Mouse (Mus musculus): ENCODE measurements around the gene Mpzl1. TPM values are rescaled to one million over a fixed set of nuclear protein-coding genes. Genes with fewer than 3 reads are reported as not detected.

Mpzl1 gene
- polyA plus RNA-seq, 1 experiment from 2014 or later = 56.3 TPM

DNA sequence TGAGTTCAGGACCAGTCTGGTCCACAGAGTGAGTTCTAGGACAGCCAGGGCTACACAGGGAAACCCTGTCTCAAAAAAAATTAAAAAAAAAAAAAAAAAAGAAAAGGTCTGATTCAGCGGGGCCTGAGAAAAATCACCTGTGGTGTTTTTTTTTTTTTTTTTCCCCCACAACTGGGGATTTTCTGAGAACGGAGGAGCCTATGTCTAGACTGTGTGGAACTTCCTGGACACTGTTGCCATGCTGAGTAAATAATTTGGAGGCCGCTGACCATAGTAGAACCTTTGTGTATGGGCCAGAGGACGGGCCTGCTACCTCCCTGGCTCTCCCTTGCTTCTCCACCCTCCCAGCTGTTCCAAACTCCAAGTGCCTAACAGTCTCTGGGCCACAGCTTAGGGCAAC, 34.6 kb upstream of the Mpzl1 start:
- no peaks in the 10 kb centered on the region for H3K9me3 ChIP-seq (ENCODE audit: control insufficient read depth)
- TF ChIP-seq CTCF (IDR thresholded peaks at IDR 0.05; ENCODE audit: low read depth) = no peak
- H3K4me1 ChIP-seq (replicated peaks; ENCODE audit: control insufficient read depth, insufficient read depth, low read length) = no peaks in the 10 kb centered on the region
- WGBS = 46% methylated on average over 4 of the region's 4 CpGs
- H3K4me2 ChIP-seq (replicated peaks; ENCODE audit: low read depth) = no peak overlapping the region
- no peaks in the 10 kb centered on the region for H3K27me3 ChIP-seq (replicated peaks; ENCODE audit: control insufficient read depth, insufficient read depth, low read length)
- no peak for ATAC-seq
- H3K27ac ChIP-seq (ENCODE audit: low read depth, low read length) = no peak overlapping the region
- no peak overlapping the region for H3K9ac ChIP-seq (ENCODE audit: low read depth, low read length)
- no peak overlapping the region for H3K4me3 ChIP-seq (ENCODE audit: low read depth, low read length)
- H3K36me3 ChIP-seq (ENCODE audit: control insufficient read depth, insufficient read depth) = no peaks in the 10 kb centered on the region

DNA sequence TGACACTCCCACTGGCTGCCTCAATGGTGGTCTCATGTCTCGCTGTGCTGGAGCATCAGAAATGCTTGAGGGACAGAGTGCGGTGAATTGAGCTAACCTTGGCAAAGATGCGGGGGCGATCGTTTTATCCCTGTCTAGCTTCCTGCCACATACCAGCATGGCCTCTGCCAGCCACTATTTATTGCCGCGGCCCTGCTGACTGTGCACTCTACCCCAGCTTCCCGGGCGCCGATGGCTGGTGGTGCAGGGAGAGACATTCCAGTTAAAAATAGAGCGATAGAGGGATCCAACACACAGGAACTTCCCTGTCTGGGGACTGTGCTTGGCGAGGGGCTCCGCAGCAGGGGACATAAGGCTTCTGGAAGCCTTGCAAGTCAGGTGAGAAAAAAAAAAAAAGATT, 33.0 kb upstream of the Mpzl1 start:
- WGBS = 53% methylated on average over 13 of the region's 13 CpGs
- Histone ChIP-seq H3K4me3 (ENCODE audit: low read depth, low read length) (no peak overlapping the region), H3K27ac (ENCODE audit: low read depth, low read length) (no peak overlapping the region), H3K4me1 (replicated peaks; ENCODE audit: control insufficient read depth, insufficient read depth, low read length) (no peaks in the 10 kb centered on the region), H3K36me3 (ENCODE audit: control insufficient read depth, insufficient read depth) (no peaks in the 10 kb centered on the region), H3K27me3 (replicated peaks; ENCODE audit: control insufficient read depth, insufficient read depth, low read length) (no peaks in the 10 kb centered on the region), H3K9ac (ENCODE audit: low read depth, low read length) (no peak overlapping the region), H3K4me2 (replicated peaks; ENCODE audit: low read depth) (no peak overlapping the region), H3K9me3 (ENCODE audit: control insufficient read depth) (no peaks in the 10 kb centered on the region)
- ATAC-seq = no peak
- TF ChIP-seq CTCF (IDR thresholded peaks at IDR 0.05; ENCODE audit: low read depth) = no peak

DNA sequence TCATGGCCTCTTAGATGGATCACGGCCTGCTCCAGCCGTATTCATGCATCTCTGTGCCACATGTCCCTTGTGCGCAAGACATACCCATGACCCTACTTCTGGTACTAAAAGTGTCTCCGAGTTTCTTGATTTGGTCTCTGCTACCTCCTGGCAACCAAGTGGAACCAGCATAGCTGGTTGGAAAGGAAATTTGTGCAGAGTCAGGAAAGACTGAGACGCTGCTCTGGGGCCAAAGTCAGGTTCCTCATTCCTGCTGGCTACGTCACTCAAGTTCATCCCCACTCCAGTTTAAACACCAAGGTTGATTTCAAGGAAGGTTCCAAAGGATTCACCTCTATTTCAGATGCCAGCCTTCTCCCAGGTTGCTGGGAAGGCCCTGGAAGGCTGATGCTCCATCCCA, 32.6 kb upstream of the Mpzl1 start:
- no peak overlapping the region for H3K4me2 ChIP-seq (replicated peaks; ENCODE audit: low read depth)
- TF ChIP-seq CTCF (IDR thresholded peaks at IDR 0.05; ENCODE audit: low read depth) = no peak
- no peaks in the 10 kb centered on the region for H3K4me1 ChIP-seq (replicated peaks; ENCODE audit: control insufficient read depth, insufficient read depth, low read length)
- no peak overlapping the region for H3K9ac ChIP-seq (ENCODE audit: low read depth, low read length)
- H3K36me3 ChIP-seq (ENCODE audit: control insufficient read depth, insufficient read depth) = no peaks in the 10 kb centered on the region
- no peak overlapping the region for H3K27ac ChIP-seq (ENCODE audit: low read depth, low read length)
- H3K9me3 ChIP-seq (ENCODE audit: control insufficient read depth) = no peaks in the 10 kb centered on the region
- H3K4me3 ChIP-seq (ENCODE audit: low read depth, low read length) = no peak overlapping the region
- no peaks in the 10 kb centered on the region for H3K27me3 ChIP-seq (replicated peaks; ENCODE audit: control insufficient read depth, insufficient read depth, low read length)
- no peak for ATAC-seq
- 83% methylated on average over 6 of the region's 6 CpGs for WGBS

DNA sequence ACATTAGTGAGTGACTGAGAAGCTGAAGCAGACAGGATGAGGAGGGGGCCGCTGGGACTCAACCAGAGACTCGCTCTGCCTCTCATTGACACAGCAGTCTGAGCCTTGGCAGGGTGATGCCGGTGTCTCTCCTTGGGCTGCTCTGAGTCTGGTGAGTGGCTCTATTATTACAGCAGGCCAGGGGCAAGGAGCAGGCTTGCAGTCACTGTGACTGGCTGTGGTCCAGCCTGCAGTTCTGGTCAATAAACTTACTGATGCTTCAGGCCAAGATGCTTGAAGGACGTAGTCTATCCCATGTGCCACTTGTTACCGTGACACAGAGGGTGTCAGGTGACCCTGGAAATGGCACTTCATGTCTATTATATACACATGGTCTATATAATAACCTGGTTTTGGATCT, 31.4 kb upstream of the Mpzl1 start:
- Histone ChIP-seq H3K4me2 (replicated peaks; ENCODE audit: low read depth) (no peak overlapping the region), H3K9ac (ENCODE audit: low read depth, low read length) (no peak overlapping the region), H3K27ac (ENCODE audit: low read depth, low read length) (no peak overlapping the region), H3K4me1 (replicated peaks; ENCODE audit: control insufficient read depth, insufficient read depth, low read length) (no peaks in the 10 kb centered on the region), H3K36me3 (ENCODE audit: control insufficient read depth, insufficient read depth) (no peaks in the 10 kb centered on the region), H3K27me3 (replicated peaks; ENCODE audit: control insufficient read depth, insufficient read depth, low read length) (no peaks in the 10 kb centered on the region), H3K4me3 (ENCODE audit: low read depth, low read length) (no peak overlapping the region), H3K9me3 (ENCODE audit: control insufficient read depth) (no peaks in the 10 kb centered on the region)
- 81% methylated on average over 5 of the region's 5 CpGs for WGBS
- no peak for TF ChIP-seq CTCF (IDR thresholded peaks at IDR 0.05; ENCODE audit: low read depth)
- no peak for ATAC-seq

- Histone ChIP-seq H3K27me3 (replicated peaks; ENCODE audit: control insufficient read depth, insufficient read depth, low read length) (no peaks in the 10 kb centered on the region), H3K4me1 (replicated peaks; ENCODE audit: control insufficient read depth, insufficient read depth, low read length) (no peaks in the 10 kb centered on the region), H3K9ac (ENCODE audit: low read depth, low read length) (no peak overlapping the region), H3K4me3 (ENCODE audit: low read depth, low read length) (no peak overlapping the region), H3K27ac (ENCODE audit: low read depth, low read length) (no peak overlapping the region), H3K4me2 (replicated peaks; ENCODE audit: low read depth) (no peak overlapping the region), H3K9me3 (ENCODE audit: control insufficient read depth) (no peaks in the 10 kb centered on the region), H3K36me3 (ENCODE audit: control insufficient read depth, insufficient read depth) (no peaks in the 10 kb centered on the region)
- no peak for TF ChIP-seq CTCF (IDR thresholded peaks at IDR 0.05; ENCODE audit: low read depth)
- ATAC-seq = no peak
- whole genome bisulfite sequencing = 68% methylated on average over 16 of the region's 16 CpGs
These were observed 28.9 kb upstream of the Mpzl1 start for GRCm38 (mm10) chr1:165663277-165663676.

GRCm38 (mm10) chr1:165662426-165663192, 28.3 kb upstream of the Mpzl1 start:
- 71% methylated on average over 15 of the region's 15 CpGs for WGBS
- Histone ChIP-seq H3K4me3 (ENCODE audit: low read depth, low read length) (no peak overlapping the region), H3K36me3 (ENCODE audit: control insufficient read depth, insufficient read depth) (no peaks in the 10 kb centered on the region), H3K9ac (ENCODE audit: low read depth, low read length) (no peak overlapping the region), H3K27me3 (replicated peaks; ENCODE audit: control insufficient read depth, insufficient read depth, low read length) (no peaks in the 10 kb centered on the region), H3K27ac (ENCODE audit: low read depth, low read length) (no peak overlapping the region), H3K4me2 (replicated peaks; ENCODE audit: low read depth) (no peak overlapping the region), H3K4me1 (replicated peaks; ENCODE audit: control insufficient read depth, insufficient read depth, low read length) (no peaks in the 10 kb centered on the region), H3K9me3 (ENCODE audit: control insufficient read depth) (no peaks in the 10 kb centered on the region)
- TF ChIP-seq CTCF (IDR thresholded peaks at IDR 0.05; ENCODE audit: low read depth) = no peak
- no peak for ATAC-seq
